Mouse (Mus musculus): ENCODE results near the gene Plcb1. TPM values are rescaled to one million over a fixed set of nuclear protein-coding genes. Genes with fewer than 3 reads are reported as not detected.

The Plcb1 gene
- polyA plus RNA-seq, 1 experiment = 6.4 TPM

DNA sequence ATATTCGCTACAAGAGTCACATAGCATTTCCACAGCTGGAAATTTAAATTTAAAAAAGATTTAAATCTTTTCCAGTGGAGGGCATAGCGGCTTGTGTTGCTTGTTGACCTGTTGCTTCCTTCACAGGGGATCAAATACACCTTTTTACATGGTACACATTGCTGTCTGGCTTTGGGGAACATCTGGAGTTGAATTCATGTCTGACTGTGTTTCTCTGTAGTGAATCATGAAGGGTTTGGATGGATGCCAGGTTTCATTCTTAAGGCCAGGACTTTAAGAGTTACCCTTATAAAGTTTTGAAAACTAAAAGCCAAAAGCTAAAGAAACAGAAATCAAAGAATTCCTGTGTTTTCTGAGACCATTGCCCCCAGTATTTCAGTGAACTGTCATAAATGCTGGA is 232.8 kb downstream of the Plcb1 start:
- H3K4me1 ChIP-seq (ENCODE audit: control insufficient read depth, insufficient read depth, low read length) = peaks cover 10% of the 10 kb centered on the region; the same call in 1 of the 2 replicates
- TF ChIP-seq CTCF (IDR thresholded peaks at IDR 0.05; ENCODE audit: borderline replicate concordance, insufficient read depth, low read length) (no peak), POLR2A (IDR thresholded peaks at IDR 0.05; ENCODE audit: low read depth, low read length) (no peak)
- no peak overlapping the region for H3K4me3 ChIP-seq (ENCODE audit: insufficient read depth, low read length)
- no peak overlapping the region for H3K27ac ChIP-seq (ENCODE audit: insufficient read depth, low read length)

DNA sequence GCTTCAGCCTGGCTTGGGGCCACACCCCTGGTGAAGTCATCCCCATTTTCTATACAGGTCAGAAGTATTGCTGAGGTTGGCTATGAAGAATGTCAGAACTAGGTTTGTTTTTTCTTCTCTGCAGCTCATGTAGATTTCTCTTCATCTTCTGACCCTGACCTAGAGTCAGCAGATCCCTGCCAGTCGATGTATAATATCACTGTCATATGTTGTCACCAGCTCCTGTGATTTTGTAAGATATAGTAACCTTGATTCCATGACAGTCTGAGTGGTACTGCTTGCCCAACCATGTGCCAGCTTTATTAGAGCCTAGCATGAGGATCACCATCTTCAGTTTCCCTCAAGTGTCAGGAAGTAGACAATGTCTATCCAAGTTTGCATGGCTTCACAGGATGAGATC is 233.7 kb downstream of the Plcb1 start:
- TF ChIP-seq CTCF (IDR thresholded peaks at IDR 0.05; ENCODE audit: borderline replicate concordance, insufficient read depth, low read length) (no peak), POLR2A (IDR thresholded peaks at IDR 0.05; ENCODE audit: low read depth, low read length) (no peak)
- H3K27ac ChIP-seq (ENCODE audit: insufficient read depth, low read length) = no peak overlapping the region

DNA sequence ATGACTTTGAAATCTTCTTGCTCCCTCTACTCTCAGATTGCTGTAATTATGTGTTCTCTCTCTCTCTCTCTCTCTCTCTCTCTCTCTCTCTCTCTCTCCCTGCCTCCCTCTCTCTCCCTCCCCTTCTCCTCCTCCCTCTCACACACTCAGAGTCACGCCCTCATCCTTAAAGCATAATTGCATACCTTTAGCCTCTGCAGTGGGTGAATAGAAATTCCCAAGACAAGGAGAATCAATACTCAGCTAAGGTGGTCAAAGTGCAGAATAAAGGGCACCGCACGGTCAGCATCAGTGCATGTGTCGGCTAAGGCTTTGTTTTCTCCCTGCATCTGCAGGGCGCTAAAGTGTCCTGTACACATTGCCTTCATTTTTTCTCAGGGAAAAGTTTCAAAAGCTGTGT is 243.4 kb downstream of the Plcb1 start:
- Histone ChIP-seq H3K4me1 (ENCODE audit: control insufficient read depth, insufficient read depth, low read length) (no peaks in the 10 kb centered on the region), H3K4me3 (ENCODE audit: insufficient read depth, low read length) (no peak overlapping the region), H3K27ac (ENCODE audit: insufficient read depth, low read length) (no peak overlapping the region)
- TF ChIP-seq POLR2A (IDR thresholded peaks at IDR 0.05; ENCODE audit: low read depth, low read length) (no peak), CTCF (IDR thresholded peaks at IDR 0.05; ENCODE audit: borderline replicate concordance, insufficient read depth, low read length) (no peak)

More for the DNA sequence above, 233.7 kb downstream of the Plcb1 start:
- Histone ChIP-seq H3K4me3 (ENCODE audit: insufficient read depth, low read length) (no peak overlapping the region), H3K4me1 (ENCODE audit: control insufficient read depth, insufficient read depth, low read length) (peaks cover 10% of the 10 kb centered on the region; the same call in 1 of the 2 replicates)

DNA sequence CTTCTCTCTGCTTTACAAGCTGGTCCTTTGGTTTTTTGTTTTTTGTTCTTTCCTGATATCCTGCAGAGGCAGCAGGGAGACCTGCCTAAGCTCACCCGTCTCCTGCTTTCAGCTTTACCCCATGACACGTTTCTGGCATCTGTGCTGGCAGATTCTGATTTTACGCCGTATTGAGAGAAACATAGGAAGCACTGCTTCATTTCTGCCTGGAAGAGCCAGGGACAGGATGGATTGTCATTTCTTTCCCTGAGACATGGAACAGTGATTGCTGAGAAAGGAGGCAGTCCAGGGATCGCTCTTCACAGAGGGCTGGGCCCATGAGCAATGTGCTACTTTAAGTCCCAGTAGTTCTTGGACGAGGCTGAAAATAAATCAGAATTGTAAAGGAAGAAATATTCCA is 243.8 kb downstream of the Plcb1 start:
- H3K4me1 ChIP-seq (ENCODE audit: control insufficient read depth, insufficient read depth, low read length) = no peaks in the 10 kb centered on the region
- H3K27ac ChIP-seq (ENCODE audit: insufficient read depth, low read length) = no peak overlapping the region
- TF ChIP-seq POLR2A (IDR thresholded peaks at IDR 0.05; ENCODE audit: low read depth, low read length) = no peak
- TF ChIP-seq CTCF (IDR thresholded peaks at IDR 0.05; ENCODE audit: borderline replicate concordance, insufficient read depth, low read length) = no peak
- H3K4me3 ChIP-seq (ENCODE audit: insufficient read depth, low read length) = no peak overlapping the region

DNA sequence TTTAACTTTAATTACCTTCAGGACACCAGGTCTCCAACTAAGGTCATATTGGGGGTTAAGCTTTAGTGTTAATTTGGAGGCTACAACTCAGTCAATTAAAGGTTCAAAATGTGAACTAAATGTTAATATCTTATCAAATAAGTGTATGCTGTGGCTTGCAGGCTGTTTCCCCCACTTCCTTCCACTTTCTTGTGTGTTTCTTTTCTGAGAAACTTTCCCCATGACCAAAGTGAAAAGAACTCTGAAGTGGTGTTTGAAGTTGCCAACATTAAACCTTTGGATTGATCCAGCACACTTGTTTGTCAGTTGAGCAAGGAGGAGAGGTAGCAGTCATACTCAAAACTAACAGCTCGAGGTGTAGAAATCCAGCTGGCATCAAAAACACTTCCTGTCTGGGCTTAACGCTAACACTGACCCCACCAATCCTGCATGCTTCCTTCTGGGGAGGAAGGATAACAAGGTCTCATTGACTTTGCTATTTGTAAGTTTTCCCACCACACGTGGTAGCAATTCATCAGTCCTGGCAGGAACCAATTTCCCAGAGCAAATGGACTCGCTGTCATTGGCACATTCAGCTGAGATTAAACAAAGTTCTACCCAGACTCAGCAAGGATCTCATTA is 249.9 kb downstream of the Plcb1 start:
- Histone ChIP-seq H3K27ac (ENCODE audit: insufficient read depth, low read length) (no peak overlapping the region), H3K4me3 (ENCODE audit: insufficient read depth, low read length) (no peak overlapping the region), H3K4me1 (ENCODE audit: control insufficient read depth, insufficient read depth, low read length) (no peaks in the 10 kb centered on the region)
- TF ChIP-seq POLR2A (IDR thresholded peaks at IDR 0.05; ENCODE audit: low read depth, low read length) (no peak), CTCF (IDR thresholded peaks at IDR 0.05; ENCODE audit: borderline replicate concordance, insufficient read depth, low read length) (no peak)

DNA sequence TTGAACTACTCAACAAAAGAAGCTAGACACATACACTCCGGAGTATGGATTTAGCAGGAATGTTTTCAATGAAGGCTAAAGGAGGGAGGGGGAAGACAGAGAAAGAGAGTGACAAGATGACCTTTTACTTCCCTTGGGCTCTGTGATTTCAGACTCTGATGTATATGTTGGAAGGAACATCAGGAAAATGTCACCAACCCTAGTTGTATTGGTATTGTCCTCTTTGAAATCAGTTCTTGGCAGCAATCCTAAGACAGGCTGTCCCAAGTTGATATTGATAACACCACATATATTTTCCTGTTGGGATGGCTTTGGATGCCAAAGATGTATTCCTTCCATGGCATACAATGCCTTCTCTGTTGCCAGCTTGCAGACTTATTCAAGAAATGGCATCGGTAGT is 262.9 kb downstream of the Plcb1 start:
- Histone ChIP-seq H3K4me3 (ENCODE audit: insufficient read depth, low read length) (no peak overlapping the region), H3K4me1 (ENCODE audit: control insufficient read depth, insufficient read depth, low read length) (peaks cover 8% of the 10 kb centered on the region; the same call in 1 of the 2 replicates), H3K27ac (ENCODE audit: insufficient read depth, low read length) (no peak overlapping the region)
- TF ChIP-seq POLR2A (IDR thresholded peaks at IDR 0.05; ENCODE audit: low read depth, low read length) (no peak), CTCF (IDR thresholded peaks at IDR 0.05; ENCODE audit: borderline replicate concordance, insufficient read depth, low read length) (no peak)

DNA sequence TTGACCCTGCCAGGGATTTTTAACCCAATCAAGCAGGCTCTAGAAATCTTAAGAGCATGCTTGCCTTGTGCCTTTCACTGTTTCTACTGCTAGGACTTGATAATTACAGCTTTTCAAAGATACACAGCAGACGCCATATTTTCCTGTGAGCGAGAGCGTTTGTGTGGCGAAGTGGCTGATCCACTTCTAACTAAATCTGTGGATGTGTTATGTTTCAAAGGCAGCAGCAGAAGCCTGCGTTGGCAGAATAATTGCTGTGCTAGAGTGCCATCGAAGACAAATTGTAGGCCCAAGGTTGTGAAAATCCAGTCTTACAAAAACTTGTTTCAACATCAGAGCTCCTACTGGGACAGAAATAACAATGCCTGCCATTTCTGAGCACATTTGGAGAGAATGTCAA is 263.4 kb downstream of the Plcb1 start:
- Histone ChIP-seq H3K4me3 (ENCODE audit: insufficient read depth, low read length) (no peak overlapping the region), H3K27ac (ENCODE audit: insufficient read depth, low read length) (no peak overlapping the region), H3K4me1 (ENCODE audit: control insufficient read depth, insufficient read depth, low read length) (peaks cover 8% of the 10 kb centered on the region; the same call in 1 of the 2 replicates)
- no peak for TF ChIP-seq CTCF (IDR thresholded peaks at IDR 0.05; ENCODE audit: borderline replicate concordance, insufficient read depth, low read length)
- no peak for TF ChIP-seq POLR2A (IDR thresholded peaks at IDR 0.05; ENCODE audit: low read depth, low read length)

DNA sequence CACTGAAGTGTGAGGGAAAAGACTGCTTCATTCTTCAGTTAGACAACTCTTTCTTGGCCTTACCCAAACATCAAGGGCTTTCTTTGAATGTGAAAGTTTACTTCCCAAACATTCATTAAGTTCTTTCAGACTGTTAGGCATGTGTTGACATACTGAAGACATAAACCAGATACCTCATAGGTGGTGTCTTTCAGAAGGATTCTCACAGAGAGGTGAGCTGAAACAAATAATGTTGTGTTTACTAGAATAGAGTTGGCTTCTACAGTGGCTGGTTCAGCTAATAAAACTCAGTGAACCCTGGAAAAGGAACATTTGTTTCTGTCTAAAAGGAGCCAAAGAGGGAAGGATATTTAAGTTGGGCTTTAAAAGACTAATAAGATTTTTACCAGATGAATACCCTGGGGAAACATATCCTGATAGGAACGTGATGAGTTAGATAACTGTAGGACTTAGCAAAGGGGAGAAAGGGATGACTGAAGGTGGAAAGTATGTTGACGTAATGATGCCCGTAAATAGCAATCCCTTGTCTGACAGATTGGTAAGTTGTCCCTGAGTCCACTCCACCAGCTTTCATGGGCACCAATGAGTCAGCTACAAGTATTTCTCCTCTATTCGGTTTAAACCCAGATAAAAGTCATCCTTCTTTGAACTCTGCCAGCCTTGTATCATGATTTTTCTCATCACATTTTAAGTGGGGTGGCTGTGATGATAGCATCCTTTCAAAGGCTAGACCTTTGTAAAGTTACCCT is 265.8 kb downstream of the Plcb1 start:
- Histone ChIP-seq H3K4me3 (ENCODE audit: insufficient read depth, low read length) (no peak overlapping the region), H3K4me1 (ENCODE audit: control insufficient read depth, insufficient read depth, low read length) (peaks cover 8% of the 10 kb centered on the region; the same call in 1 of the 2 replicates), H3K27ac (ENCODE audit: insufficient read depth, low read length) (no peak overlapping the region)
- TF ChIP-seq POLR2A (IDR thresholded peaks at IDR 0.05; ENCODE audit: low read depth, low read length) (no peak), CTCF (IDR thresholded peaks at IDR 0.05; ENCODE audit: borderline replicate concordance, insufficient read depth, low read length) (no peak)

DNA sequence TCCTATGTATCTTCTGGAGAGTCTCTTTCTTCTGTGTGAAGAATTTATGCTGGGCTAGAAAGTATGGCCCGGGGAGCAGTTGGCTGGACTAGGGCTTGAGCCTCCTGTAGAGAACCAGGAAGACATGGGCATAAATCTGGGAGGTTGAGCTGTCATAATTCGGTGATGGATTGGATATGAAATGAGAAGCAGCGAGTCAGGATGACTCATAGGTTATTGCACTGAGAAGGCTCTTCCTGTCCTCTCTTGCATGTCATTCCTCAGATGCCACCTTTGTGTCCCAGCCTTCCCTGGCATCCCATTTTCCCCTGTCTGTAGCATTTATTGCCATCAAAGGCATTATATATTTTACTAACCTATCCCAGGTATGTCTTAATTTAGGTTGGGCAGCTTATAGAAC is 267.5 kb downstream of the Plcb1 start:
- TF ChIP-seq POLR2A (IDR thresholded peaks at IDR 0.05; ENCODE audit: low read depth, low read length) = no peak
- no peak for TF ChIP-seq CTCF (IDR thresholded peaks at IDR 0.05; ENCODE audit: borderline replicate concordance, insufficient read depth, low read length)
- H3K4me1 ChIP-seq (ENCODE audit: control insufficient read depth, insufficient read depth, low read length) = peaks cover 8% of the 10 kb centered on the region; the same call in 1 of the 2 replicates
- 0 out of 2 replicates have a peak overlapping the region, but pooled peaks have one; percentile 5 for H3K27ac ChIP-seq (ENCODE audit: insufficient read depth, low read length)
- H3K4me3 ChIP-seq (ENCODE audit: insufficient read depth, low read length) = no peak overlapping the region

DNA sequence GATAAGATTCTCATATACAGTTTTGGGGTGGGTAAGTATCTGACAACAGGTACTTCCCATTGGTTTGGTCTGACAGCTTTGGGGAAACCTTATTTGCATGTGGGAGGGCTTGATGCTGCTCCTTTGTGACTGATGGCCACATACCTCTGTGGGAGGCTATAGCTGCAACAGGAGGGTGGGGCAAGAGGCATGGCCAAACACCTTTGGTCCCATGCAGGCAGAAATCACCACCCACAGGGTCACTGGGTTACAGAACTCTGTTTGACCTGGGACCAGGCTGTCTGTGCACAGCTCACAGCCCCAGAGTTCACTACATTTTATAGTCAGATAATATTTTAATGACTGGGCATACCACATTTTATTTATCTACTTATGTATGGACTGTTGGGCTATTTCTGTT is 281.6 kb downstream of the Plcb1 start:
- Histone ChIP-seq H3K4me3 (ENCODE audit: insufficient read depth, low read length) (no peak overlapping the region), H3K4me1 (ENCODE audit: control insufficient read depth, insufficient read depth, low read length) (no peaks in the 10 kb centered on the region), H3K27ac (ENCODE audit: insufficient read depth, low read length) (no peak overlapping the region)
- TF ChIP-seq POLR2A (IDR thresholded peaks at IDR 0.05; ENCODE audit: low read depth, low read length) (no peak), CTCF (IDR thresholded peaks at IDR 0.05; ENCODE audit: borderline replicate concordance, insufficient read depth, low read length) (no peak)
